Mouse (Mus musculus): ENCODE data around the gene Bst1.

Bst1 gene

GRCm38 (mm10) chr5:43855769-43856168, 37.1 kb downstream of the Bst1 start:
- DNase-seq (ENCODE audit: low read depth, low spot score): peak; percentile 30

- no peak for DNase-seq (ENCODE audit: low read depth, low spot score)
Measured at GRCm38 (mm10) chr5:43859663-43860062, 41.0 kb downstream of the Bst1 start.

GRCm38 (mm10) chr5:43860096-43860495, 41.4 kb downstream of the Bst1 start:
- DNase-seq (ENCODE audit: low read depth, low spot score): no peak

GRCm38 (mm10) chr5:43860670-43861431, 42.2 kb downstream of the Bst1 start:
- no peak for DNase-seq (ENCODE audit: low read depth, low spot score)

GRCm38 (mm10) chr5:43863642-43864041, 45.0 kb downstream of the Bst1 start:
- no peak for DNase-seq (ENCODE audit: low read depth, low spot score)

- no peak for DNase-seq (ENCODE audit: low read depth, low spot score)
Measured at GRCm38 (mm10) chr5:43865316-43865715, 46.6 kb downstream of the Bst1 start.

- no peak for DNase-seq (ENCODE audit: low read depth, low spot score)
Measured at GRCm38 (mm10) chr5:43868253-43868652, 49.6 kb downstream of the Bst1 start, which contains the start of gene Cd38. Gene Cd38 (plus strand): TSS chr5:43868553.

- peak; percentile 50 for DNase-seq (ENCODE audit: low read depth, low spot score)
Measured at GRCm38 (mm10) chr5:43868711-43869600, 50.3 kb downstream of the Bst1 start.

- peak; percentile 30 for DNase-seq (ENCODE audit: low read depth, low spot score)
Measured at GRCm38 (mm10) chr5:43871845-43872244, 53.2 kb downstream of the Bst1 start.

- DNase-seq (ENCODE audit: low read depth, low spot score): no peak
Measured at GRCm38 (mm10) chr5:43872652-43873051, 54.0 kb downstream of the Bst1 start.

GRCm38 (mm10) chr5:43882034-43882433, 63.3 kb downstream of the Bst1 start:
- no peak for DNase-seq (ENCODE audit: low read depth, low spot score)

GRCm38 (mm10) chr5:43885060-43885820, 66.6 kb downstream of the Bst1 start:
- DNase-seq (ENCODE audit: low read depth, low spot score): no peak

- peak; percentile 59 for DNase-seq (ENCODE audit: low read depth, low spot score)
Measured at GRCm38 (mm10) chr5:43892386-43892785, 73.7 kb downstream of the Bst1 start.
